Mouse (Mus musculus) kidney, embryonic 14.5 days (tissue): ENCODE measurements at regions not wholly inside any gene's neighbourhood (a gene's known extent, or its start where the extent isn't known, plus 50 kb on each side); places are given as distances from the start of the nearest gene placed in this dataset.

Experiments used
- ATAC-seq: fragments of 200-750 bp; cut with Nextera tagmentation; 2 replicates; pipeline ENCODE4 v1.8.0; 2017; ENCODE audit warnings: moderate number of reproducible peaks, mild to moderate bottlenecking, moderate TSS enrichment, moderate library complexity; ENCODE audit not compliant: low FRiP score, low TSS enrichment
- H3K27ac ChIP-seq: fragments of 300-500 bp; sonication (generic); 2 replicates; pipeline ENCODE4 v1.5.1; 2014; ENCODE audit warnings: low read depth, mild to moderate bottlenecking, low read length, moderate library complexity, mixed read lengths
- H3K27me3 ChIP-seq: fragments of 300-500 bp; sonication (generic); 2 replicates; pipeline ENCODE4 v1.6.1; 2014; ENCODE audit warnings: mild to moderate bottlenecking, low read length; ENCODE audit not compliant: control insufficient read depth, insufficient read depth
- H3K36me3 ChIP-seq: fragments of 300-500 bp; sonication (generic); 2 replicates; pipeline ENCODE4 v1.6.1; 2014; ENCODE audit warnings: low read length, mixed read lengths; ENCODE audit not compliant: control insufficient read depth, insufficient read depth
- H3K4me1 ChIP-seq: fragments of 300-500 bp; sonication (generic); 2 replicates; pipeline ENCODE4 v1.6.1; 2014; ENCODE audit warnings: low read length, mixed read lengths; ENCODE audit not compliant: control insufficient read depth, insufficient read depth
- H3K4me2 ChIP-seq: fragments of 300-500 bp; sonication (generic); replicated peaks from 2 replicates; pipeline ENCODE4 v1.6.1; 2014; ENCODE audit warnings: low read depth, mild to moderate bottlenecking, low read length
- H3K4me3 ChIP-seq: fragments of 300-500 bp; sonication (generic); 2 replicates; pipeline ENCODE4 v1.5.1; 2014; ENCODE audit warnings: mild to moderate bottlenecking, low read length
- H3K9ac ChIP-seq: fragments of 300-500 bp; sonication (generic); 2 replicates; pipeline ENCODE4 v1.6.1; 2014; ENCODE audit warnings: low read depth, mild to moderate bottlenecking, low read length, moderate library complexity
- H3K9me3 ChIP-seq: fragments of 300-500 bp; sonication (generic); 2 replicates; pipeline ENCODE4 v1.6.1; 2016; ENCODE audit warnings: low read length; ENCODE audit not compliant: control insufficient read depth
- whole genome bisulfite sequencing: fragments of 180-500 bp; shearing (Covaris S2); extraction: QIAGEN DNeasy Blood & Tissue Kit; methylation state at CpG from one replicate; pipeline ENCODE4 v1.1.7; 2014; 5-methylcytosine and 5-hydroxymethylcytosine counted together

GRCm38 (mm10) chr11:7534590-7534989, 320.9 kb upstream of the Igfbp3 start:
- WGBS: 43% methylated on average over 2 of the region's 2 CpGs
- Histone ChIP-seq H3K9me3 (peaks cover 5% of the 10 kb centered on the region; the same call in 1 of the 2 replicates), H3K4me1 (no peaks in the 10 kb centered on the region), H3K4me2 (no peak overlapping the region), H3K36me3 (no peaks in the 10 kb centered on the region), H3K4me3 (no peak overlapping the region), H3K27ac (no peak overlapping the region), H3K9ac (no peak overlapping the region), H3K27me3 (no peaks in the 10 kb centered on the region)
- no peak for ATAC-seq

DNA sequence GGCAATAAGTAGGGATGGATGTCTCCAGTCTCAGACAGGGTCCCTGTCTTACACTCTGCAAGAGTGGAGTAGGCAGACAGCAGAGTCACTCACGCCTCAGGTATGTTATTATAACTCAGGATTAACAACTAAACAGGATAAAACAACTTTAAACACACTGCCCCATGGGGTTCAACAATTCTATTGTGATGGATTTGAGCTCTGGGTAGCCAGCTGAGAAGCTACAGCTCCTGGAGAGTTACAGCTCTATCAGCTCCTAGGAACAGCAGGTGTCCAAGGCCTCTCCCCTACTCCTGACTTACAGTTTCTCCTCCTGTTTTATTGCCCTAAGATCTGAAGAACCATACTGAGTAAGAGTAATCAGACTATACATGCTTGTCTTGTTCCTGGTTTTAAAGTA, 319.6 kb upstream of the Igfbp3 start:
- H3K27ac ChIP-seq: no peak overlapping the region
- WGBS: 68% methylated on average over 1 of the region's 1 CpGs
- H3K4me1 ChIP-seq: no peaks in the 10 kb centered on the region
- ATAC-seq: no peak
- H3K36me3 ChIP-seq: no peaks in the 10 kb centered on the region
- peaks cover 5% of the 10 kb centered on the region; the same call in 1 of the 2 replicates for H3K9me3 ChIP-seq
- no peak overlapping the region for H3K4me2 ChIP-seq
- H3K9ac ChIP-seq: no peak overlapping the region
- no peaks in the 10 kb centered on the region for H3K27me3 ChIP-seq
- no peak overlapping the region for H3K4me3 ChIP-seq

- Histone ChIP-seq H3K27ac (no peak overlapping the region), H3K9ac (no peak overlapping the region), H3K4me3 (no peak overlapping the region), H3K27me3 (no peaks in the 10 kb centered on the region), H3K4me2 (no peak overlapping the region), H3K9me3 (peaks cover 5% of the 10 kb centered on the region; the same call in 1 of the 2 replicates), H3K4me1 (no peaks in the 10 kb centered on the region), H3K36me3 (no peaks in the 10 kb centered on the region)
- 50% methylated on average over 3 of the region's 3 CpGs for WGBS
- ATAC-seq: no peak
These were observed 318.1 kb upstream of the Igfbp3 start for GRCm38 (mm10) chr11:7531847-7532246.

DNA sequence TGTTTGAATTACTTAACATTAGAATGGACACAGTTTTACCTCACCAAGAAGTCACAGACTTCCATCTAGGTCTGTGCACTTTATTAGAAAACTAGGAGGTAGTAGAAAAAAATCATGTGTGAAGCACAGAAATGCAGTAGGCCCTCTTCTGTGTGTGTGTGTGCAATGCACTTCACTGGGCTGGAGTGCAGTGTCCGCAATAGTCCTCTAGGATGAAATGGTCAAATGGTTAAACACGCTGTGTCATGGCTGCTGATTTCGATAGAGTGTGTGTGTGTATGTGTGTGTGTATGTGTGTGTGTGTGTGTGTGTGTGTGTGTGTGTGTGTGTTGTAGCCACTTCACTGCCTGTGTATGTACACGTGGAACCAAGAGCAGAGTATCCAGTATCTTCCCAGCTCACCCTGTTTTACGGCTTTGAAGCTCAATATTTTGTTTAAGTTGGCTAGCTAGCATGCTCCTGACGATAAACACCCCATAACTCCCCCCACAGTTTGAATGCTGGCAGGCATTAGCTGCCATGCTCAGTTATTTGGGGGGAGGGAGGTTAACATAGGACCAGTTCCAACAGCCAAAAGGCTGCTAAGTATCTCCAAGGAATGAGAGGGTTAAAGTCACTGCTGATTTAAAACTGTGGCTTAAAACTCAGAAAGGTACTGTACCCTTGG, 316.9 kb upstream of the Igfbp3 start:
- Histone ChIP-seq H3K27ac (no peak overlapping the region), H3K4me2 (no peak overlapping the region), H3K9me3 (no peaks in the 10 kb centered on the region), H3K9ac (no peak overlapping the region), H3K36me3 (no peaks in the 10 kb centered on the region), H3K4me3 (no peak overlapping the region), H3K4me1 (no peaks in the 10 kb centered on the region), H3K27me3 (no peaks in the 10 kb centered on the region)
- ATAC-seq: no peak
- WGBS: 64% methylated on average over 6 of the region's 6 CpGs

DNA sequence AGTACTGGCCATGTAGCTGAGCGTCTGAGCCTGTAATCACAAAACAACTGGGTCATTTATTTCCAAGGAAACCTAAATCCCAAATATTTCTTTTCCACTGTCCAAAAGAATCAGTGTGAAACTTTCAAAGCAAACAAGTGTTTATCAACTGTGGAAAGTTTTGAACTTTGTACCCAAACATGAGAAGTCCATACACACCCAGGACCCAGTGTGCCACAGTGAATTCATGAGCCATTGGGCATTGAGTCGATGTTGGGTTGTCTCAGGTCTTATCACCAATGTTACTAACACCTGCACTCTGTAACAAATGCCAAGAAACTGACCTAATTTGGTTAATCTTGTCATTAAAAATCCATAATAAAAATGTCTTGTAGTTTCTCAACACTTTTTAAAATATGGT, 305.8 kb upstream of the Igfbp3 start:
- Histone ChIP-seq H3K27ac (no peak overlapping the region), H3K4me1 (no peaks in the 10 kb centered on the region), H3K36me3 (no peaks in the 10 kb centered on the region), H3K9me3 (no peaks in the 10 kb centered on the region), H3K9ac (no peak overlapping the region), H3K4me3 (no peak overlapping the region), H3K27me3 (no peaks in the 10 kb centered on the region), H3K4me2 (no peak overlapping the region)
- no peak for ATAC-seq
- WGBS: 83% methylated on average over 2 of the region's 2 CpGs

DNA sequence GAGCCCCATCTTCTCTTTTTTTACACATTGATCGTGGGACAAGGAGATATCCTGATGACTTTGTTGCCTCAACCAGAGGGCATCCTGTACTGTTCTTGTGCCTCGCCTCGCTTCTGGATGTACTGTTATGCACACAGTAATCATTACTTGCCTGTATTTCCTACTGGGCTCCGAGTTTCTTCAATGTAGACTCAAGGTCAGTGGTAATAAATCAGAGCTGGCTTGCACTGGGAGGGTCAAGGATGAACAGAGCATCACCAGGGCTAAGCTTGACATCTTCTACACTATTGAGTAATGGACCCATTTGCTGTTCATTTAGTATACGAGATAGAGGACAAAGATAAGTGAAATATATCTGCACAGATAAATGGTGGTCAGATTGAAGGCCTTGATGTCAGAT, 295.1 kb upstream of the Igfbp3 start:
- Histone ChIP-seq H3K4me1 (no peaks in the 10 kb centered on the region), H3K36me3 (no peaks in the 10 kb centered on the region), H3K27me3 (no peaks in the 10 kb centered on the region), H3K9ac (no peak overlapping the region), H3K9me3 (no peaks in the 10 kb centered on the region), H3K27ac (no peak overlapping the region), H3K4me2 (no peak overlapping the region), H3K4me3 (no peak overlapping the region)
- ATAC-seq: no peak
- whole genome bisulfite sequencing: 69% methylated on average over 5 of the region's 5 CpGs

DNA sequence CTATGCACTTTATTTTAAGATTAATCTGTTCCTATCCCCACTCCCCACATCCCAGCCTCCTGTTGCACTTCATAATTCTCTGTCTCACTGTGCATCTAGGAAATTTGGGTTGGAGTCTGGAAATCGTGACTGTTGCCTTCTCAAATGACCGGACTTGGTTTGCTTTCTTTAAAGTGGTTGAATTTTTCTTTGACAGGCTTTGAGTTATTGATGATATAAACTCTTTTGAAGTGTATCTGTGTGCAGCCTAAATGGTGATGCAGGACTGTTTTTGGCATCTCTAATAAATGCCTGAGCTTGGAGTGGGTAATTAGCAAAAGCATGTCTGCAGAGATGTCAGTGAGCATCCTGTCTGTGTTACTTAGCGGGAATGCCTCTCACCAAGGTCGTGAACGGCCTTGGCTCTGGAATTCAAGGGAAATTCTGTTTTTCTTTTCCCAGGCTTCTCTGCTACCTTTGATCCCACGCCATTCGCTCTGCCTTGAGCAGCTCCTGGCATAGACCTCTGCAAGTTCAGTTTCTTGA, 292.8 kb upstream of the Igfbp3 start:
- Histone ChIP-seq H3K36me3 (no peaks in the 10 kb centered on the region), H3K9me3 (no peaks in the 10 kb centered on the region), H3K27me3 (no peaks in the 10 kb centered on the region), H3K4me2 (no peak overlapping the region), H3K4me3 (no peak overlapping the region), H3K27ac (no peak overlapping the region), H3K9ac (no peak overlapping the region), H3K4me1 (no peaks in the 10 kb centered on the region)
- WGBS: 31% methylated on average over 7 of the region's 7 CpGs
- no peak for ATAC-seq

DNA sequence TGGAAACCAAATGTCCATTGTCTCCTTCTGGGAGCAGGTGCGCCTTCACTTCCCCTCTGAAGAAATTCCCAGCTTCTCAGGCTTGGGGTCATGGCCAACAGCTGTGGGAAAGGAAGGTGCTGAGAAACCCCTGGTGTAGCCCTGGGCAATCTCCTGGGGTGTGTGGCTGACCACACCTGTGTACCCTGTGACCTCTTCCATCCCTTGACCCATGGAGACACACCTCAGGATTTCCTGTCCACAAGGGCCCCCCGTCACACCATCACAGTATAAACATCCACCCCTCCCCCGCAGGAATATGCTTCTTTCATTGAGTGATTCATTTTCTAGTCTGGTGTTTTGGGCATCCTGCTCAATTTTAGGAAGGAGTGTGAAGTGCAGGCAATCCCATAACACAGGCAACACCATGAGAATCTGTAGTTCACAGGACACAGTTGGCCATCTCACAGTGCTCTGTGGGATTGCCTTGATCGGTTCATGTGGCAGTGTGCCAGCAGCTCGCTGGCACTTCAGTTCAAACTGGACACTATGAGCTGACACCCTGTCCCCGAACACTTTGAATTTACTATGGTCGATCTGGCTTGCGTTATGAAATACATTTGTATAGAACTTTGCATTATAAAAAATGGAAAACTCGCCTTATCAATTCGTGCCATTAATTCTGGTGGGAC, 291.1 kb upstream of the Igfbp3 start:
- ATAC-seq: no peak
- 77% methylated on average over 10 of the region's 10 CpGs for WGBS
- H3K27ac ChIP-seq: no peak overlapping the region

DNA sequence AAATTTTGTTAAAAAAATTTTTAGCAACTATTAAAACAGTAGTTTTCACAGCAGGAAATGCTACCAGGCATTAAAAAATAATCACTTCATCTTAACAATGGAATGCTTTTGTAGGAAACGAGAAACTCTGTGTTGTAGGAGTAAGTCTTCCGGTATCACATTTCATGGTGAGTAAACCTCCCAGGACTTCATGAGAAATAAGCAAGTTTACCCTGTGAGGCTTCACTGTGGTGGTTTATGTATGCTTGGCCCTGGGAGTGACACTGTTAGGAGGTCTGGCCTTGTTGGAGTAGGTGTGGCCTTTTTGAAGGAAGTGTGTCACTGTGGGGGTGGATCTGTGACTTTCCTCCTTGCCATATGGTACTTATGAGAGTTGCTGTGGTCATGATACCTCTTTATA, 289.0 kb upstream of the Igfbp3 start:
- Histone ChIP-seq H3K27me3 (no peaks in the 10 kb centered on the region), H3K4me2 (no peak overlapping the region), H3K36me3 (no peaks in the 10 kb centered on the region), H3K9me3 (no peaks in the 10 kb centered on the region), H3K4me3 (no peak overlapping the region), H3K9ac (no peak overlapping the region), H3K27ac (no peak overlapping the region), H3K4me1 (no peaks in the 10 kb centered on the region)
- peak; percentile 67; the same call in 1 of the 2 replicates for ATAC-seq
- WGBS: 37% methylated on average over 2 of the region's 2 CpGs

More for the DNA sequence above, 291.1 kb upstream of the Igfbp3 start:
- no peak overlapping the region for H3K4me3 ChIP-seq
- H3K9me3 ChIP-seq: no peaks in the 10 kb centered on the region
- H3K4me2 ChIP-seq: no peak overlapping the region
- H3K36me3 ChIP-seq: no peaks in the 10 kb centered on the region
- H3K9ac ChIP-seq: no peak overlapping the region
- no peaks in the 10 kb centered on the region for H3K27me3 ChIP-seq
- H3K4me1 ChIP-seq: no peaks in the 10 kb centered on the region
